Mouse (Mus musculus) cerebellum, postnatal 25 days (tissue): ENCODE measurements around the gene Neurod1.

ENCODE experiments used
- DNase-seq, 2 experiments: peaks; one replicate each; pipeline ENCODE4 v3.0.0; 2021; ENCODE audit warnings: mixed read lengths in 2 of 2

Neurod1 gene

DNA sequence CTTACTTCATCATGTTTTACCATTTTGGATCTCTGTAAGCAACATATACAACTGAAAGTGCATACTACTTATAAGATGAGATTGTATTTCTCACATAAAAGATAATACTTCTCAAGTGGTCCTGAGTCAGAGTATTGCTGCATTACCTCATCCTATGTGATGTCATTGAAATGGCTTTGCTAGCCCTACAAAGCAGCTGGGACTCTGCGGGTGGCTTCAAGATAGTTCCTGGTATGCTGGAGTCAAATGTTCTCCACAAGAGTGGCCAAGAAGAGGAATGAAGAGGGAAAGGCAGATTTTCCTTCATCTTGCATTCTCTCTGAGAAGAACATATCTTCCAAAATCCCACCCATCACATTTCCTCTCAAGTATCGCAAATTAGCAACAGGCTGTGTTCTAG is 13.2 kb downstream of the Neurod1 start:
- peak; percentile 82 to 89 for DNase-seq

DNA sequence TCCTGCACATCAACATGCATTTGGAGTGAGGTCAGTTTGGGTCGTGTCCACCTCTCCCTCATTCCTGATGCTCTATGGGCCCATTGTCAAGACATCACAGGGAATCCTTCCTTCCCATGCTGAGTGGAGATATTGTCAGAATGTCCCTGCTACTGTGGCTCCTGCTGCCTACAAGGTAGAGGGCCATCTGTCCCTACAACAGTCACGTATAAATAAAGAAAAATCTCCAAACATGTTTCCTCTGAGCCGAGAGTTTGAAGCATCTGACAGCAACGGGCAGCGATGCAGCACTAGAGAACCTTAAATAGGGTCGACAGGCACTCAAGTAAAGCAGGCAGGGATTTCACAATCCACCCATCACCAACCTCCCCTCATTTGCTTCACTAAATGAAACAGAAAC is 13.6 kb downstream of the Neurod1 start:
- DNase-seq: peak; percentile 83 to 87

DNA sequence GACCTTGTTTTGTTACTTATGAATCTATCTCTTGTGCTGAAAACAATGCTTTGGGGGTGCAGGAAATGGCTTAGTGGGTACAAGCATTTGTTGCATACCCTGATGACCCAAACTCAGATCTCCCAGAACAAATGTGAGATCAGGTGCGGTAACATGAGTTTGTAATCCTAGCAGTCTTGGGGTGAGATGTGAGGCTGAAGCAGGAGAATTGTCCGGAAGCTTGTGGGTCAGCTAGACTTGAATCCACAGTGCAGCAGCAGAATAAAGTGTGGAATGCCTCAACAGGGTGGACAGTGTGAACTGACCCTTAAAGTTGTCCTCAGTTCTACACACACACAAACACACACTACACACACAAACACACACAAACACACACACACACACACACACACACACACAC is 14.3 kb downstream of the Neurod1 start:
- DNase-seq: peak in 1 of 2 experiments; percentile 54

DNA sequence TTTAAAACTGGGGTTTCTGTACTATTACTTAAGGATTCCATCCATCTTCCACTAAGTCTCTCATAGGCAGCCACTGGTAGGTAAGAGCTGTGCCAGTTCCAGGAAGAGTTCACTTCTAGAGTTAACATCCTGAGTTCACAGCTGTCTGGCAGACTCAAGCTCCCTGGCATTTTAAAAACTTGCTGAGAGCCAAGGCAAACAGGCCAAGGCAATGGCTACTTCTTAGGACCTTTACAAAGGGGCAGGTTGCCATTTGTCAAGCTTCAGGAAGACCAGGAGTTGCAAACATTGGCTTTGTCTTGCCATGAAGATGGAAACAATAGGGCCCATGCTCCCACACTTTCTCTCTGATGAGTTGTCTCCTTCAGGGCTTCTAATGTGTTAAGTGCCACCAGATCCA is 26.5 kb downstream of the Neurod1 start:
- DNase-seq: no peak

DNA sequence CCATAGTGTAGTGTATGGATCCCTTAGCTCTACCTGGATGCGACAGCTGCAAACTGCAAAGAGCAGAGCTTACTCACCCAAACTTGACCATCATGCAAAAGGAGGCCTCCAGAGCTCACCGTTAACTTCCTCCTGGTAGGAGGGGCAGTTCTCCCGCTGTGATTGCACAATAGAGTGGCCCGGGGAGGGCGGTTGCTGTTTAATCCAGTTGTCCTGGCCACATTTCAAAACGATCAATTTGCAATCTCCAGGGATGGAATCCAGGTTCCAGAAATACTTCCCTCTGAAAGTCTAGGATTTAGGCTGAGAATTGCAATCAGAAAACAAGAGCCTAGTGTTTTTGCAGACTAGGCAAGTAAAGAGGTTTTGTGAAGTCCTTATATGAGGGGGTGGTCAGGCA is 26.9 kb downstream of the Neurod1 start:
- no peak for DNase-seq

DNA sequence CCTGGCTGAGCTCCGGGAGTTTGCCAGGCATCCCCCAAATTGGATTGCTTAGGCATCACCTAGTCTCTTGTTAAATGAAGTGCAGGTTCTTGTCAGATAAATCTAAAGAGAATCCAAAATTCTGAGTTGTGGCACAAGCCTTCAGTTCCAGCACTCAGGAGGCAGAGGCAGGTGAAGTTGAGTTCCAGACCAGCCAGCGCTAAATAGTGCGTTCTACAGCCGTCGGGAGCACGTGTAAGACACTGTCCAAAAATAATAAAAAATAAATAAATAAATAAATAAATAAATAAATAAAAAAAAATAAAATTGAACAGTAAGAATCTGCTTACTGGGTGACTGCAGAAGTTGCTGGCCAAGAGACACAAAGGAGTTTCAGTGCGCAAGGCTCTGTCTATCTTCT is 27.4 kb downstream of the Neurod1 start:
- DNase-seq: no peak

DNA sequence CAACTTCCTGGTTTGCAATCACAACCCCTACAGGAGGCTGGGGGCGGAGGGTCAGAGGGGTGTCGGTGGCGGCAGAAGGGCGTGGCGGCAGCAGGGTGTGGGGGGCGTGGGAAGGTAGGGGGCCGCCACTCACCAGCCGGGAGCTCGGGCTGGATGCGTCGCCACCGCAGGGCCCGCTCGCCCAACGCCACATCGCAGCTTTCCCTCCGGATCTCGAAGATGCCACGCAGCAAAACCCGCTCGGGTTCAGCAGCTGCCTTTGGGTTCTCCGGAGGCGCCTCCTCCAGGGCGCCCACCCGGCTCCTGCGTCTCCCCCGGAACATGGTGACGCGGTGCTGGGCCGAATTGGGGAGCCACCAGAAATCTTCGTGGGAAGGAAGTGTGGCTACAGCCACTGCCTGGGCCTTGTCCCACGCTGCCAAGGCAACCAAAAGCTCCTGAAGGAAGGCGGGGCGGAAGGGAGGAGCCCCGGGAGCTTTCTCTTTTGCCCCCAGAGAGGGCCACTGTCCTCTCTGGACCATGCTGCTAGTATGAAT is 27.9 kb downstream of the Neurod1 start:
- peak; percentile 68 to 75 for DNase-seq

DNA sequence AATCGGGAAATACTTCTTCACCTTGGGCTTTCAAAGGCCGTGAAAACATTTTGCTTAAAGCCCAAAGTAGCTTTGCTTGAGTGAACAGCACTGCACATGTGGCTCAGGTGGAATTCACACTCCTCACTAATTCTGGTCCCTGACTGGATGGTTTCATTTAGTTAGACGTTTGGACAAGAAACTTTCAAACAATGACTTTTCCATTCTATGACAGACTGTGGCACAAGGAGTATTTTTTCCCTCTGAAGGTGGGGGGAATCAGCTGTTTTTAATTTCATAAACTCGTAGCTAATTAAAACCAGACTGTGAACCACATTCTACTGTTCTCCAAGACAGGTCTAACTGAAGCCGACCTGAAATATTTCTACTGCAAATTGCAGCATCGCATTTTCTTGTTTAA is 28.5 kb downstream of the Neurod1 start:
- DNase-seq: no peak

DNA sequence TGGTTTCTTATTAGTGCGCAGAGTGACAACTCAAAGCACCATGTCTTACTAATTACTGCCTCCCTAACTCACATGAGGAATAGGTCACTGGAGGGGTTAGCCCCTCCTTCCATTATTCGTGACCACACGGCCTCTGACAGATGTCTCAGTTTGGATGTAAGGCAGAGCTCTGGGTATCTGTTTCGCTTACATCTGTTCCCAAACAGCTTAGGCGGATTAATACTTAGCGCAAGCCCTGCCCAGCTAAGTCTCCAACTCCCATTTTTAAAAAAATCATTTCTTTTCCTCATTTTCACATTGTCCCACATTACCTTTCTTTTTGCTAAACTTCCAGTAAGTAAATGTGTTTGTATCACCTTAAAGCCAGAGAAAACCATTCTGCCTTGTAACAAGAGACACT is 34.9 kb downstream of the Neurod1 start:
- DNase-seq: no peak

DNA sequence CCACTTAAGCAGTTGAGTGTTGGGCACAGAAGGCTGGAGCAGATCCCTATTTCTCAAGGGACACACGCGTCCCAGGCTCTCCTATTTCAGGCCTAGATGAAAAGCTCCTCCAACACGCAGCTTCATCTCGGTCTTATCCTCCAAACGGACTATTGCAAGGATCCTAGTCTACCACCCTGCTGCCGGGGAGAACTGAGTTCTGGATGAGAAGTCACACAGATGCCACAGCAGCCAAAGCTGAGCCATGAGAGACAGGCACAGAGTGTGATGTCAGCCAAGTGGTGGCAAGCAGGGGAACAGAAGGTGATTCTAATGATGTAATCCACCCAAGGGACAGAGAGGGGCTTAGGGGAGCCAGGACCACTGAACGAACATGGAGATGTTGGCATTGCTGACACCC is 42.0 kb downstream of the Neurod1 start:
- peak; percentile 58 to 70 for DNase-seq

DNA sequence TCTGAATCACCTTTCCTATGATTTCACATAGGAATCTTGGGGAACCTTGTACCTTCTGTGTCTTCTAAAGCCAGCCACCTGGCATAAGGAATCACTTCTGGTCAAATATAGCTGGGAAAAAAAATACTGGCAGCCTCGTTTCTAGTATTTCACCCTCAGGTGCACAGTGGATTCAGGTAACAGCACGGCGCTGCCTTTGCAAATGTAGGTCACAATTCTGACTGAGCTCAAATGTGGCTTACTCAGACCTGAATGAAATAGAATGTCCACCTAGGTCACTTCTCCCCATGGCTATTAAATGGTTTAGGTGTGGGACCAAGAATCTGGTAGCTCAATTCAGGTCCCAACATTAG is 45.7 kb downstream of the Neurod1 start:
- DNase-seq: peak; percentile 66 to 74

DNA sequence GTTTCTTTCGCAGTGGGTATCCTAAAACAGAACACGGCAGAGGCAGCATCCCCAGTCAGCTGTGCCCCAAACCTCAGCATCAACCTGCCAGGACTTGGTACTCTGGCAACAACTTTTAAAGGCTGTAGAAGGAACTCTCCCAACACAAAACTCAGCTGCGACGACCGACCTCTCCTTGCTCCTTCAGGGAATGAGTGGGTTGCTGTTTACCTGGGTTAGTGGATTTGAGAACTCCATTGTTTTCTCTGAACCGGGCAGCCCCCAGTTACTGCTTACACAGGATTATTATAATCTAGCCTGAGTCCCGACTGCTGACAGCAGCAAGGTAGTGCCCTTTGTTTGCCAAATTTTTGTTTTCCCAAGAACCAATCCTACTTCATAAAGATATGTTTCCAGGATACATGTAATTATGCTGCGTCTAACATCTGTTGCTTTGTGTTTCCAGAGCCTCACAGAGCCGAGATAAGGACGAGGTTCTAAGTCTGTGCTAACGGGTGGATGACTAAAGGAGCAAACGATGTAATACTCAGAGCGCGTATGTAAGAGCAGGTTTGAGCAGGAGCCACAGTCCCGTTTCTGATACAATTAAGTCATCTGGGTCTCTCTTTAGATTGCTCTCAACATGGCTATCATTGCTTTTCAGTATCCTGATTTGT is 46.2 kb downstream of the Neurod1 start:
- DNase-seq: peak in 1 of 2 experiments; percentile 52

DNA sequence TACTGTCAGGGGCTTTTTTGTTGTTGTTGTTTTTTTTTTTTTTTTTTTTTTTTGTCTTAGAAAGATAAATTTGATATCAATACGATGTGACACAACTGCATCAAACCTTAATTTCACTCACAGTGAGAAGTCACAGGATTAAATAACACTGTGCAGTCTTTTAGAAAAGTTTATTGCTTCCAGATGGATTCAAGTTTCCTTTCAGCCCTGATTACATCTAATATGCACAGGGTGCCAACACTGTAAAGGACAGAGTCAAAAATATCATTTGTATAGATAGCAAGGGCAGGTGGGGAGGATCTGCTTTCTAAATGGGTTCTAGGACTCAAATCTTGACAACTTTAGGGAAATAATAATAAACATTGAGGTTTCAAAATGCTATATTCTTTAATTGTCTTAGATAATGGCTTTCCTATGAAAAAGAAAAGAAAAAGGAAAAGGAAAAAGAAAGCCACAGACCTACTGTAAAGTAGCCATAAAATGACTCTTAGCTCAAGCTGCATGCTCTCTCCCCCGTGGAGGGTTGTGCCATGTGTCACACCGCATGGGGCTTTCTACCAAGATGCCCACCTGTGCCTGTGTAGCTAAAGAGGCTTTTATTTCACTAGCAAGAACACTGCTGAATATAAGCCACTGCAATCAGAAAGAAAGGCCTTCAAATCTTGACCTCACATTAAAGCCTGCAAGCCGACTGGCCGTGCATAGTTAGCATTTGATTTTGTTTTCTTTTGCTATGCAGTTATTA is 50.7 kb downstream of the Neurod1 start:
- DNase-seq: peak; percentile 88 to 89
